Mouse (Mus musculus) leukemia stem cell, adult 10-12 weeks (primary cell): ENCODE results near the gene Krt1. TPM values are rescaled to one million over a fixed set of nuclear protein-coding genes. Genes with fewer than 3 reads are reported as not detected.

Source experiments
- polyA plus RNA-seq: library from polyadenylated mRNA; stranded (reverse); fragments of >175 nt; gene quantifications from 2 replicates; pipeline ENCODE4 v1.2.3, GENCODE M21; 2012; ENCODE audit warnings: low replicate concordance

Krt1 gene
- polyA plus RNA-seq, result not detected in 2 replicates

DNA sequence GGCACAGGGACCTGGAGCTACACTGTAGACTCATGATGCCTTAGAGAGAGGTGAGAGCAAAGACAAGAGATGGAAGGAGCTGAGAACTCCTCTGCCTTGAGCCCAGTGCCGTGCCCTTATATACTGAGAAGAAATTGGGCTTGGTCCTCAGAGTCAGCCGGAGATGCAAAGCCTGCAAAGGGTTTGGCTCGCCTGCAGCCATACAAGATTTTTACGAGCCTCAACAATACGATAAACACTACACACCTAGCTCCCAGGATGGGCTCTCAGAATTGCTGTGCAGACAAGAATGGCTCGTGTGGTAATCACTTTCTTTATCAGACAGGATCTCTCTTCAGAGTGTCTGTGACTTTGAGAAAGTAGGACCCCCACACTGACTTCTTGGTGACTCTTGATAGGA is at the start of gene Krt1:
Gene Krt1, minus strand, starts transcription at position 101 of the 400 bp plus-strand sequence.

DNA sequence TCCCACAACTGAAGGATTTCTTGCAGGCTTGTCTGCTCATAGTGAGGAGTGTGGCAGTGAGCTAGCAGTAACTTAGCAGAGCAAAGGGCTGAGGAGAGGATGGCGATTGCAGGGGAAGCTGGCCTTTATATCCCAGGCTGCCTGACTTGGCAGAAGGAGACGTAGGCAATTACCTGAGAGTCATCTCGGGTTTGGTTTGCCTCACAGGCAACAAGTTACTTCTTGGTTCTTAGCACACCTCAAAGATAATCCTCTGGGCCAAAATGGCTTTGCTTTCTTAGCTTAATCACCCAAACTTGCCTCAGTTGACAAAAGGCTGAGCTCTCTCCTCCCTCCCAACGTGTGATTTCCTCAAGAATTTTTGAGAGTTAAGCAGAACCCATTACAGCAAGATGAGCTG is 42.2 kb upstream of the Krt1 start, which contains the start of gene Krt76:
Gene Krt76, minus strand, starts transcription at position 101 of the 400 bp plus-strand sequence.

DNA sequence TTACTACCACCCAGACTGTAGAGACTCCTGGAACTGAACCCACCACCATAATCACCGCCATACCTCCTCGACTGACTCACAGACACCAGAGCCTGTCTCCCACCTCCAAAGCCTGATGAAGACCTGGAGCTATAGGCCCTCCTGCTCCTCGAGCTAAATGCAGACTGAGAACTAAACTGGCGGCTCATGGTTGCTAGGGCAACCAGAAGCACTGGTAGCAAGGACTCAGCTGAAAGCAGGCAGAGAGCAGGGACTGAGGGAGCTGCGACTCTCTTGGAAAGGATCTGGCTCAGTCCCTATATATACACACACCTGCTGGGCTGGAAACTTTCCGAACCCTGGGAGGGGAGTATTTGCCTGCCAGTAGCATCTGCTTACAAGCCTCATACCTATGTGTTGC is 18.8 kb upstream of the Krt1 start, which contains the start of gene Krt77:
Gene Krt77, minus strand, starts transcription at position 275 of the 400 bp plus-strand sequence.

DNA sequence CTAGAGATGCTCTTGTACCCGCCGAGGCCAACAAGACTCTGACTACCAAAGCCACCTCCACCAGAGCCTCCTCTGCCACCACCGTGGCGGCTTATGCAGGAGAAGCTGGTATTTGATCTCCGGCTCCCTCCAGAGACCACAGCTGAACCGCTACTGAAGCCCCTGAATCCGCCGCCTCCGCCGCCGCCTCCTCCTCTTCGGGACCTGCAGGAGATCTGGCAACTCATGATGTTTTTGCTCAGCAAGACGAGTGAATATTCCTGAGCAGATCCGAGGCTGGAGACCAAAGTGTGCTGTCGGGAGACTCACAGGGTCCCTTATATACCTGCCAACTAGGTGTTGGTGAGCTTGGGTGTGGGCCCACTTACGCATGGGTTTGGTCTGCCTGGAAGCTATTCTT is 32.7 kb downstream of the Krt1 start, which contains the start of gene Krt2:
Gene Krt2, minus strand, starts transcription at position 295 of the 400 bp plus-strand sequence.

DNA sequence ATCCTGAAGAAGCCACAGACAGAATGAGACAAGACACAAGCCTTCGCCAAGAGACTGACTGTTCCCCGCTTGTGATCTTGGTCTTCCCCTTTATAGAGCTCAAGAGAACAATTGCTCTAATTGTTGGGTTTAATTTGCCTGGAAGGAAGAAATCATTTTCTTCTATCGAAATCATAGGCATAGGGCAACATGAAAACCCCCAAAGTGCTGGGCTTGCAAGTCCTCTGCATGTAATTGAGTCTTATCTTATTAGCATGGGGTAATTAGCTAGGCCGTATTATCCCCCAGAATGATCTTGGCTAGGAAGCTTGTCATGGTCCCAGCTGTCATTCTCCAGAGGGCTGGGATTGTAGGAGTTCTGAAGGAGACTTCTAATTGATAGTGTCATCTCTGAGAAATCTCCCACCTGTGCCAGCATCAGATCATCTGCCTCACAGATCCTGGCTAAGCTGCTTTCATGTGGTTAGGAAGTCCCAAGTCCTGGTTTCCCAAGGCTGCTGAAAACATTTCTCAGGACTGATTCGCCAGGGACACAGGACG is 48.2 kb downstream of the Krt1 start, which contains the start of gene Krt73:
Gene Krt73, minus strand, starts transcription at position 51 of the 540 bp plus-strand sequence.

Other genes starting within 250 kb of the Krt1 start
- not detected in 2 replicates for gene Gm5414, start 222.6 kb downstream of the Krt1 start, polyA plus RNA-seq
- not detected in 2 replicates for gene Gm5478, start 203.4 kb downstream of the Krt1 start, polyA plus RNA-seq
- gene Krt6b, start 170.5 kb downstream of the Krt1 start, polyA plus RNA-seq, result not detected in 2 replicates
- gene Krt6a, start 156.5 kb downstream of the Krt1 start, polyA plus RNA-seq, result not detected in 2 replicates
- gene Krt5, start 137.9 kb downstream of the Krt1 start, polyA plus RNA-seq, result not detected in 2 replicates
- gene Krt71, start 107.7 kb downstream of the Krt1 start, polyA plus RNA-seq, result not detected in 2 replicates
- not detected in 2 replicates for gene Krt72, start 64.3 kb downstream of the Krt1 start, polyA plus RNA-seq
- gene Krt73, start 48.4 kb downstream of the Krt1 start, polyA plus RNA-seq, result not detected in 2 replicates
- gene Krt2, start 32.6 kb downstream of the Krt1 start, polyA plus RNA-seq, result not detected in 2 replicates
- gene Krt77, start 18.9 kb upstream of the Krt1 start, polyA plus RNA-seq, result not detected in 2 replicates
- not detected in 2 replicates for gene Krt76, start 42.1 kb upstream of the Krt1 start, polyA plus RNA-seq
- not detected in 2 replicates for gene Krt4, start 73.9 kb upstream of the Krt1 start, polyA plus RNA-seq
- gene Krt79, start 89.5 kb upstream of the Krt1 start, polyA plus RNA-seq, result not detected in 2 replicates
- 0.05 TPM in 1 of 2 replicates, not detected in the other for gene Krt78, start 103.5 kb upstream of the Krt1 start, polyA plus RNA-seq
- gene Krt8, start 153.7 kb upstream of the Krt1 start, polyA plus RNA-seq, result 0.23 and 0.29 TPM in 2 replicates
- gene Krt18, start 177.4 kb upstream of the Krt1 start, polyA plus RNA-seq, result not detected in 2 replicates
- 112 and 151 TPM in 2 replicates for gene Eif4b, start 223.0 kb upstream of the Krt1 start, polyA plus RNA-seq
- 2.3 and 5.2 TPM in 2 replicates for gene Tns2, start 249.6 kb upstream of the Krt1 start, polyA plus RNA-seq